Mouse (Mus musculus) inflammation-experienced regulatory T-cells, adult 16 weeks (primary cell): ENCODE measurements around the gene Hoxd10. TPM values are rescaled to one million over a fixed set of nuclear protein-coding genes. Genes with fewer than 3 reads are reported as not detected.

Experiments
- polyA plus RNA-seq: library from polyadenylated mRNA; unstranded; fragments of 100-300 nt; shearing (Covaris generic); gene quantifications from one replicate; pipeline ENCODE4 v1.2.1, GENCODE M21; 2017

Hoxd10 gene
- polyA plus RNA-seq = not detected

GRCm38 (mm10) chr2:74691022-74691951 lies at the start of gene Hoxd10:
Hoxd10 (plus strand) TSS chr2:74691924.

GRCm38 (mm10) chr2:74659507-74660005 lies 32.2 kb upstream of the Hoxd10 start, which contains the start of gene Evx2:
Evx2 (minus strand) TSS chr2:74659557.

GRCm38 (mm10) chr2:74667842-74668357 lies 23.8 kb upstream of the Hoxd10 start, which contains the start of gene Hoxd13:
Hoxd13 (plus strand) TSS chr2:74668310.

GRCm38 (mm10) chr2:74674881-74675665 lies 16.7 kb upstream of the Hoxd10 start, which contains the start of gene Hoxd12:
Hoxd12 (plus strand) TSS chr2:74675013.

GRCm38 (mm10) chr2:74678891-74679595 lies 12.7 kb upstream of the Hoxd10 start, which contains the start of gene Hoxd11:
Hoxd11 (plus strand) TSS chr2:74679557.

GRCm38 (mm10) chr2:74697567-74698121 lies 5.9 kb downstream of the Hoxd10 start, which contains the start of gene Hoxd9:
Hoxd9 (plus strand) TSS chr2:74697727.

GRCm38 (mm10) chr2:74704393-74704998 lies 12.8 kb downstream of the Hoxd10 start, which contains the start of gene Hoxd8:
Hoxd8 (plus strand) TSS chr2:74704615.

GRCm38 (mm10) chr2:74711721-74712621 lies 20.2 kb downstream of the Hoxd10 start, which contains the start of the genes Hoxd3 and Hoxd4:
Hoxd3 (plus strand) TSS chr2:74711927.
Hoxd4 (plus strand) TSS chr2:74711929.

GRCm38 (mm10) chr2:74726551-74726950 lies 34.8 kb downstream of the Hoxd10 start, which contains the start of gene Gm28230:
Gm28230 (plus strand) TSS chr2:74726728.

Other genes with a start within 250 kb of the Hoxd10 start
- gene Lnpk, start 112.5 kb upstream of the Hoxd10 start, polyA plus RNA-seq = 22.2 TPM
- not detected for gene Evx2, start 32.4 kb upstream of the Hoxd10 start, polyA plus RNA-seq
- gene Hoxd13, start 23.6 kb upstream of the Hoxd10 start, polyA plus RNA-seq = not detected
- not detected for gene Hoxd12, start 16.9 kb upstream of the Hoxd10 start, polyA plus RNA-seq
- not detected for gene Hoxd11, start 12.4 kb upstream of the Hoxd10 start, polyA plus RNA-seq
- gene Hoxd9, start 5.8 kb downstream of the Hoxd10 start, polyA plus RNA-seq = not detected
- gene Hoxd8, start 12.7 kb downstream of the Hoxd10 start, polyA plus RNA-seq = not detected
- gene Hoxd3, start 20.0 kb downstream of the Hoxd10 start, polyA plus RNA-seq = not detected
- gene Hoxd4, start 20.0 kb downstream of the Hoxd10 start, polyA plus RNA-seq = not detected
- gene Gm28230, start 34.8 kb downstream of the Hoxd10 start, polyA plus RNA-seq = not detected
- gene Hoxd1, start 71.1 kb downstream of the Hoxd10 start, polyA plus RNA-seq = not detected
- gene Mtx2, start 133.9 kb downstream of the Hoxd10 start, polyA plus RNA-seq = 21.3 TPM